Mouse (Mus musculus) frontal cortex, postnatal 25 days (tissue): ENCODE results near the gene Dnmt1.

ENCODE experiments used
- DNase-seq, 2 experiments: peaks; one replicate each; pipeline ENCODE4 v3.0.0; 2022; ENCODE audit warnings: low spot score in 2 of 2

The Dnmt1 gene

DNA sequence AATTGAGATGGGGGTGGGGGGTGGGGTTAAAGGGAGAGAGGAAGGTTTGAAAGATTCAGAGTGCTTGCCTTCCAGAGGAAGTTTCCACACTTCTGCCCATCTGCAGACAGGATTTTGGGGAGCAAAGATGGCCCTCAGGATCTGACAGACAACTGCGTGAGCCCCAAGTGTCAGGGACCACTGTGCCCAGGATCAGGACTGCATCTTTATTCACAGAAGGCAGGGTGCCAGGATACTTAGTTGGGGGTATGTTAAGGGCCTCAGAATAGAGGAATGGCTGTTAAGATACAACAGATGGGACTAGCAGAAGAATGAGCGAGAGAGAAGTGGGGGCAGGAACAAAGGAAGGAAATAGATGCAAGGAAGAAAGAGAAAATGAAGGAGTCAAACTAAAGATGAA is 73.1 kb downstream of the Dnmt1 start:
- DNase-seq = no peak

DNA sequence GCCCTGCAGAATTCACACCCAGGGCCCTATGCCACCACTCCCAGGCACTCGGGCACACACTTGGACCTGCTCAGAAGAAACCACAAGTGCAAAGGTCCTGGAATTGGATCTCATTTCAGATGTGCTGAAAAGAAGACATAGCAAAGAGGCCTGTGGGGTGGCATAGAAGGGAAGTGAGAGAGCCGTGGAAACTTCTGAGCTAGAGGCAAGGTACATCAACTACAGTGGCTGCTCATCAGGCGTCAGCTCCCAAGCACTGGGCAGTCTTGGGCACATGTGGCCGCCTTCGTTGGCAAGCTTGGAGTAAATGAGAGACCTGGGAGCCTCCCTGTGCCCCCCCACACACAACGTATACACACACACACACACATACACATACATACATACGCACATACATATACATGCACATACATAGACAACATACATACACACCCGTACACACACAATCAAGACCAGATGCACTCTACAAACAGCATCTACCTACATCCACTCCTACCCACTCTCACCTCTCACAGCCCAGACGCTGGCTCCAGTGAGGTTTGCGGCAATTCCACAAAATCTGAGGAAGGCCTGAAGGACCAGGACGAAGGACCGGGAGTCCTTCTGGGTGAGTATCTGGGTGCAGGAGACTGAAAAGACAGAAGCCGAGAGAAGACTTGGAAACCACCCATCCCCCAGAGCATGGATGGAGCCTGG is 80.4 kb downstream of the Dnmt1 start, which contains the start of gene Angptl6:
Gene Angptl6 (minus strand): TSS at position 631 of the 696 bp plus-strand sequence.
- no peak for DNase-seq

DNA sequence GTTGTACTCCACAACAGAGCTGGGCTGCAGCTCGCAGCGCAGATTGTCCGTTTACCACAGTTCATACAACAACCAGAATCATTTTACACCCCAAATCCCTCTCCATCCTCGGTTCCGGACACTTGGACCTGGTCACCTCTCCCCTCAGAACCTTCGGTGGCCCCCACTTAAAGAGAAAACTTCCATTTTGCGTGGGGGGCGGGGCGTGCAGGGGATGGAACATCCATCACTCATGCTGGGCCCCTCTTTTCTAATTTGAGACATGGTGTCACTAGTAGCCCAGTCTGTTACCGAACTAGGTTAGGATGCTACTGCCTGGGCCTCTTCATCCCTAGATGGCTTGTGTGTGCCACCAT is 81.0 kb downstream of the Dnmt1 start:
- DNase-seq = no peak

DNA sequence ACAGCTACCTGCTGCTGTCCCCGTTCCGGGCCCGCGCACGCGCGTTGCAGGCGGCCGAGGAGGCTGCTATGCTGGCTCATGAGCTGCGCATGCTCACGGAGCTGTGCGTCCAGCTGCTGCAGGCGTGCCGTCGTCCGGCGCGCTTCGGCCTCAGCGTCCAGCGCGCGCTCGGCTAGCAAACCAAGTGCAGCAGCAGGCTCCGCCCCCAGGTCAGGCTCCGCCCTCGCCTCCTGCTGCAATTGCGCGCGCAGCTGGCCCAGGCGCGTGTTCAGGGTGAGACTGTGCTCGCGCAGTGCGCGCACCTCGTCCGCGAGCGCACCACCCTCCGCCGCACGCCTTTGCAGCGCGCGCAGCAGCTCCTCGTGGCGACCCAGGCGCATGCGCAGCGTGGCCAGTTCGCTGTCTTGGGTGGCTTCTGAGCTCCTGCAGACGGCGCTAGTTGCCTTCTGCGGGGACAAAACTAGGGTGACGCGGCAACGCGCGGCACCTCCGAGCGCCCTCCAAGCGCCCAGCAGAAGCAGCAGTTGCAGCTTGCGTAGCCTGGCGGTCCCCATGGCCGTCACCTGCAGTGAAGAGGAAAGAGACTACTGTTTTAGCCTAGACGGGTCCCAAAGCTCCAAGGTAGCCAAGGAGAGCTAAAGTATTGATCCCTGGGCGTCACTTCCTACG is 81.5 kb downstream of the Dnmt1 start:
- peak; percentile 96 to 99 for DNase-seq

DNA sequence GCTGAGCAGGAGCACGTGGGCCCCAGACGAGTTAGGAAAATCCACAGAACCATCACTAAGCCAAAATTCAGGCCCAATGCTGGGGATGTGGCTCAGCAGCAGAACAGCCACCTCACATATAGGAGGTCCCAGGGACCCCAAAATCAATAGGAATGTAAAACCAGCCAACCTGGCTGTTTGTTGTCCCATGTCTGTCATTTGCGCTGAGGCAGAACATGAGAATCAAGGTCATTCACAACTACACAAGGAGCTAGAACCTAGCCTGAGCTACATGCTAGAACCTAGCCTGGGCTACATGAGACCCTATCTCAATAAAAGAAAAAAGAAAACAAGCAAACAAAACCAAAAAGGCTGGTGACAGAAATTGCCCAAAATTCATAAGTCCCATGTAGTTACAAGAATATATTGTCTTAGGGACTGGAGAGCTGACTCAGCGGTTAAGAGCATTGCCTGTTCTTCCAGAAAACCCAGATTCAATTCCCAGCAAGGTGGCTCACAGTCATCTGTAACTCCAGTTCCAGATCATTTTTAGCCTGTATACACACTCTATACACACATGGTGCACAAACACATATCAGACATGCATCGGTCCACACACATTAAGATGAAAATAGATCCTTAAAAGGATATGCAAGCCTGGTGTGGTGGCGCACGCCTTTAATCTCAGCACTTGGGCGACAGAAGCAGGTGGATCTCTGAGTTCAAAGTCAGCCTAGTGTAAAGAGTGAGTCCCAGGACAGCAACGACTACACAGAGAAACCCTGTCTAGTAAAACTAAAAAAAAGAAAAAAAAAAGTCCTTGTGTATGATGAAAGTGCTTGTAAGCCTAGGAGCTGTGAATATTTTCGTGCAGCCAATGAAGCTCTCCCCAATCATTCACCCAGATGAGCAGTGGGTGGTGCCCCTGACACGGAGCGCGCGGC is 82.3 kb downstream of the Dnmt1 start:
- DNase-seq = no peak

DNA sequence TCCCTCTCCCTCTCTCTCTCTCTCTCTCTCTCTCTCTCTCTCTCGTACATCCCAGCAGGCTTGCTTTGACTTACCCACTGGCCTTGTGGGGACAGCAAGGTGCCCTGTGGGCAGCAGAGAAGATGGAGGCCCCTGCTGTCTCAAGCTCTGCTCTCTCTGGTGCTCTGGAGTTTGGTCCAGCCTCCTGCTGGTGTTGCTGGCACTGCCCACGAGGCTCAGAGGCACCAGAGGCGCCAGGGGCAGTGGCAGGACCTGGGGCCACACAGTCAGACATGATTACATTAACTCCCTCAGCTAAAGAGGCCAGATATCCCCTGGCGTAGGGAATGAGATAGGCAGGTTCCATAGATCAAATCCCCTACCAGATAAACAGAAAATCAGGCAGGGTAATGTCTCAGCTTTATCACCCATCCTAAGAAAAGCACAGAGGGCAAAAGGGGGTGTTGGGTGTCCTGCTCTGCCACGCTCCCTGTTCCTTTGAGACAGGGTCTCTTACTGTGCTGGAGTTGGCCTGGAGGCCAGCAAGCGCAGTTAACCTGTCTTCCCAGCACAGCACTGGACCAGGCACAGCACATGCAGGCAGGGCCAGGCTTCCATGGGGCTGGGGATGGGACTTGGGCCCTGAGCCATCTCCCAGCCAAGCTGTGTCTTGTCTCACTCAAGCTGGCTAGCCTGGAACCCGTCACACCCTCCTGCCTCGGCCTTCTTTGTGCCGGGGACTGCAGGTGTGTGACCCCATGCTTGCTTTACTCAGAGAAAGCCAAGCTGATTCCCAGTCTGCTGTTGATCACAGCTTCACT is 83.2 kb downstream of the Dnmt1 start:
- DNase-seq = no peak

DNA sequence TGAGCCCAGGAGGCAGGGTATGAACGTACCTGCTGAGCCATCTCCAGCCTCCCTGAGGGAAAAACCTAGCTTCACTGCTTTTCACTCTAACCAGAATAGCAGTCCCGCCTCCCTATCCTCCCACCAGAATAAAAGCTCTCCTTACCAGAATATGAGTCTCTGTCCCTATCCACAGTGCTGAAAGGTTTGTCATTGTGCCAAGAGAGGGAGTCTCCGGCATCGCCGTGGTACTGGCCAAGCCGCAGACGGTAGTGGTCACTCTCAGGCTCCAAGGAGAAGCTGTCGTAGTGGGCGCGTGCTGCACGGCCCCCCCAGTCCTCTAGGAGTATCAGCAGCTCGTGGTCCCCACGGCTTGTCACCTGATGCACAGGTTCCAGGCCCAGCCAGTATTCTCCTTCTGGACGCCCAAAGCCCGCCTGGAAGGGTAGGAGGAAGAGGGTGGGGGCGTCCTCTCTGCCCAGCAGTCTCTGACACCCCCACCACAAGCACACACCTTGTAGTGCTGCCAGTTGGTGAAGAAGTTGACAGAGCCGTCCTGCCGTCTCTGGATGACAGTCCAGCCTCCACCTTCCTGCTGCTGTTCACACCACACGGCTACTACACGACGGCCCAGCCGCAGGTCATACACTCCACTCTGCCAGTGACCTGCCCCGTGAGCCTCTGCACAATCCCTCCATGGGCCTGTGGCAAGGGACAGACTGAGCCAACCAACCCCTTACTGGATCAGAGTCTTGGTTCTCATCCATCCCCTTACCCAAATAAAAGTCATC is 84.5 kb downstream of the Dnmt1 start:
- no peak for DNase-seq

DNA sequence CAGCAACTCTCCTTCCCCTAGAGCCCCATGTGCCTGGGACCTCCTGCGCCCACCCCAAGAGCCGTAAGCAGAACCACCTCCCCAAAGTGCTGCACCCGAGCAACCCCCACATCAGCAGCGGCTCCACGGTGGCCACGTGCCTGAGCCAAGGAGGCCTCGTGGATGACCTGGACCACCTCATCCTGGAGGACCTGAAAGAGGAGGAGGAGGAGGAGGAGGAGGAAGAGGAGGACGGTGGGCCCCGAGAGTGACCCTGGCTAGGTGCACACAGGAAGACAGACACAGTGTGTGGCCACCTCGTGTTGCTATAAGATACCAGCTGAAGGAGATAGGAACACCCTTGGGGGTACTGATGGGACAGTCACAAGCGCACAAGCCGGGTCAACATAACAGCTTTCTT is 86.2 kb downstream of the Dnmt1 start:
- DNase-seq = no peak

DNA sequence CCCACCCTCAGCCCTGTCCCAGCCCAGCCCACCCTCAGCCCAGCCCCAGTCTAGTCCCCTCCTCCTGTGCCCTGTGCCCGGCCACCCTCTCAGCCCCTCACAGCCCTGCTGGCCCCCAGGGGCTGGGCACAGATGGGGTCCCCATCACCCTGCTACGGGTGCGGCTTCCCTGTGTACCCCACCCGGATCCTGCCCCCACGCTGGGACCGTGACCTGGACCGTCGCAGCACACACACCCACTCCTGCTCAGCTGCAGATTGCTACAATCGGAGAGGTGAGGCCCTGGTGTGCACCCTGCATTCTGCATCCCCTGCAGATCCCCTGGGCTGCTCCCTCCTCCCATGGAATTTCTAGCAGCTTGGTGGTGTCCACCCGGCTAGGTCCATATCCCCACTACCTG is 86.7 kb downstream of the Dnmt1 start:
- DNase-seq = no peak

DNA sequence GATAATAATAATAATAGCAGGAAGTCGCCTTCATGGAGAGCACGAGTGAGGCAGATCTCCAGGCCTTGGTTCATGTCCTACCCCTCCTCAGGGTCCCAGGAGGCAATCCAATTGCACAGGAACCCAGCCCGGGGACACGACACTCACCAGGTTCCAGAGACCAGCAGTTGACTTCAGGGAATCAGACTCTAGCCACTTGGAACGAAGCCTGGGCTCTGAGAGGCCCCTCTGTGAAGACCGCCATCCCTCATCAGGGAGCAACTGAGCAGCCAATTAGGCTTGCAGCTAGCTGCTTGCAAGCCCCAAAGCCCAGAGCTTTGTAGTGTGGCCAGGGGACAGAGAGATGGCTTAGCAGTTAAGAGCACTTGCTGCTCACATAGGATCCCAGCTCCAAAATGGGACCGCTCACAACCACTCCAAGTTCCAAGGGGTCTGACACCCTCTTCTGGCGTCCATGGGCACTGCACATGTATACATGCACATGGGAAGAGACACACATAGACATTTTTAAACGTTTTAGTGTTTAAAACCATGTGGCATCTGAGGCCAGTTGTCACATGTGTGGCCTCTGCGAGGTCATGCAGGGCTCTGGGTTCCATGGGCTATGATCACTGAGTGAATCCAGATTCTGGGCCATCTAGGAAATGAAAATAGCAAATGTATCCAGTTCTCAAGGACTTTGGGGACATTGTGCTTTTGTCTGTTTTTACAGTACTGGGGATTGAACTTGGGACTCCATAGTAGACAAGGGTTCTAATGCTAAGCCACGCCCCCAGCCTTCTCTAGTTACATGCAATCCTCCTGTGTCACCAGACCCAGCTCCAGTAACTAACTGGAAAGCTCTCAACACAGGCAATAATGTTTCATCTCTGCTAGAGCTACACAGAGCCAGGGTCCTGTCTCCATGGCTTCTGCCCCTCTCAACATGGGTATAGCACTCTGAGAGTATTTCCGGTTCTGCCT is 89.2 kb downstream of the Dnmt1 start:
- DNase-seq = no peak

DNA sequence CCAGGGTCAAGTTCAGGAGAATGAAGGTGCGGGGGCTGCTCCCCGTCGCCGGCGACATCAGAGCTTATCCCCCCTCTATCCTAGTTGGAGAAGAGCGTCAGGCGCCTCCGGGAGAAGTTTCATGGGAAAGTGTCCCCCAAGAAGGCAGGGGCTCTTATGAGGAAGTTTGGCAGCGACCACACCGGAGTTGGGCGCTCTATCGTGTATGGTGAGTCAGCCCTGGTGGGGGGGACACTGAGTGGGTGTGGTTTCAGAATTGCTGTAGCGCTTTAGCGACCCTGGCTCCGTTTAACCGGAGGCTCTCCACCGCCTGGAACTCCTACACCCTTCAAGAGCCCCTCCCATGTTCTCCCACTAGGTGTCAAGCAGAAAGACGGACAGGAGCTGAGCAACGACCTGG is 90.4 kb downstream of the Dnmt1 start:
- DNase-seq = no peak

DNA sequence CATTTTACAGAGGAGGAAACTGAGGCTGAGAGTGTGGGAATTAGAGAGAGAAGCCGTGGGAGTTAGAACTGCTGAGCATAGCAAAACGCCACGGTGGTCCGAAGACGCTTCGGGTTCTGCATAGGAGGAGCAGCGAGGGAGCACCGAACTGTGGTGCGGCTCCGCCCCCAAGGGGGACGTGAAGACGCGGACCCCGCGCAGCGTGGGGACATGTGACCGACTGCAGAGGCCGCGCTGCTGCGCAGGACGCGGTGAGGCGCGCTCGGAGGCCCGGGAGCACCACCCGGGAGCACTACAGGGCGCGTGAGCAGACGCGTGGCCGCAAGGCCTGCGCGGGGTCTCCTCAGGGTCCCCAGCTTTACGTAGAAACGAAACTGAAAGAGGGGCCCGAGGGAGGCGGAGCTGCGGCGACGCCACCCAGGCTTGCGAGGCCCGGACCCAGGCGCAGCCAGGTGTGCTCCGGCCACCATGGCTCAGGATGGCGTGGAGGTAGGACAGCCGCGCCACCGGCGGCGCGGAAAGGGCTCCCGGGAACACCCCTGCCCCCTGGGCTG is 91.2 kb downstream of the Dnmt1 start, which contains the start of gene A230050P20Rik:
Gene A230050P20Rik (plus strand): TSS at position 195 of the 554 bp plus-strand sequence.
- peak; percentile 55 to 59 for DNase-seq

DNA sequence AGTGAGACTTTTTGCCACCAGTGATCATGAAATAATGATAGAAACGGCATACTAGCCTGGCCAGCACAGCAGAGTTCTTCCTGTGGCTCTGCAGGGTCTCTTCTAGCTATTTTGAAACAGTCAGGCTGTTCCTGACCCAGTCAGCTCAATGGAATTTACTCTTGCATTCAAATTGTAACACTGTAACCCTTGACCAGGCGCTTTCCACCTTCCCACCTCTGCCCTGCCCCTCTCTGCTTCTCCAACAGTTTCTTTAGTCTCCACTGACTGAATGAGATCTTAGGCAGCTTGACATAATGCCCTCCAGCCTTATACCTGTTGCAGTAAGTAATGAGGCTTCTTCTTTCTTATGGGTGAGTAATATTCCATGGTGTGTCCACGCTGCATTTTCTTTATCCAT is 92.8 kb downstream of the Dnmt1 start:
- no peak for DNase-seq

DNA sequence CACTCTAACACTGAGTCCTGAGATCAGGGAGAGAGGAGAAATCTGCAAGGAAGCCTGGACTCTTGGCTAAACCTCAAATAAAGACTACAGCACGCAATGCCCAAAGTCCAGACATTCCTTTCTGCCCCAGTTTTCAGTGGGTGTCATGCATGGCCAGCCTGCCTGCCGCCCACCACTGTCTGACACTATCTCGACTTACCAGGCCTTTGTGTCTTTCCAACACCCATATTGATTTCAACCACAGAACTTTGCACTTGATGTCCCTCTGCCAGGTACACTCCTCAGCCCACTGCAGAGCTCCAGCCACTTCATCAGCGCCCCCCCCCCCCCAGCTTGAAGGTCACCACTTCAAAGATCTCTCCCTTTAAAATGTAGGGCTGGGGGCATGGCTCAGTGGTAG is 97.5 kb downstream of the Dnmt1 start:
- no peak for DNase-seq

DNA sequence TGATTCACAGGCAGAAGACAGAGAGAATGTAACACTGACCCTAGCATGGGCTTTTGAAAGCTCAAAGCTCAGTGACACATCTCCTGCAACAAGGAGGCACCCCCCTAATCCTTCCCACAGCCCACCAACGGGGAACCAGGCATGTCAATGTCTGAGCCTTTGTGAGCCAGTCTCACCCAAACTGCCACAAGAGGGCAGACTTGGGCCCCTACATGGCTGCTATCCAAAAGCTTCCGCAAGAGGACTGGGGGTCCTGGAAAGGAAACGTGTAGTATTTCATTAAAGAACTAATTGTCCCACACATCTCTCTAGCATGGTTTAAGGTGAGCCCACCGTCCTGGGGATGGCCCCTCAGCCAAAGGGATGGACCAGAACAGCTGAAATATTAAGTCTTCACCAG is 97.9 kb downstream of the Dnmt1 start:
- no peak for DNase-seq

DNA sequence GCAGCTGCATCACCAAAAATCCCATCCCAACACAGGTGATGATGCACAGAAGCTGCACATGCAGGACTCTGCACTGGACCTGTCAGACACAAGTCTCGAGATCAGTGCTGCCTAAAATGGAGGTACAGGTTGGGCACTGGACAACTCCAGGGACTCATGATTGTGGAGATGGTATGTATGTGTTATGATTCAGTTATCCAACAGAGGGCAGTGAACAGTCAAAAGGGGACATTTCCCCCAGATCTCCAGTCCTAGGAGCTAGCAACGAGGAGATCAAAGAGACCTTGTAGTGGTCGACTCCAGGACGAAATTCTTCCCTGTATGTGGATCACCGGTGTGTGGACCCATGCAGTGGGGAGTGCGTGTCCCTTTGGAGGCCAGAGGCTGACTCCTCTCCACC is 99.8 kb downstream of the Dnmt1 start:
- no peak for DNase-seq
